Mouse (Mus musculus) hindbrain, embryonic 16.5 days (tissue): Measurements from ENCODE around the gene Nup214. TPM values are rescaled to one million over a fixed set of nuclear protein-coding genes. Genes with fewer than 3 reads are reported as not detected.

Source experiments
- ATAC-seq: fragments of 200-750 bp; cut with Nextera tagmentation; 2 replicates; pipeline ENCODE4 v1.8.0; 2017; ENCODE audit warnings: moderate TSS enrichment, moderate library complexity
- H3K27ac ChIP-seq: fragments of 300-500 bp; sonication (generic); 2 replicates; pipeline ENCODE4 v1.5.1; 2014; ENCODE audit warnings: low read depth, mild to moderate bottlenecking, control low read depth, low read length, moderate library complexity
- H3K27me3 ChIP-seq: fragments of 300-500 bp; sonication (generic); replicated peaks from 2 replicates; pipeline ENCODE4 v1.6.1; 2014; ENCODE audit warnings: low read length; ENCODE audit not compliant: control insufficient read depth, insufficient read depth
- H3K36me3 ChIP-seq: fragments of 300-500 bp; sonication (generic); 2 replicates; pipeline ENCODE4 v1.6.1; 2014; ENCODE audit warnings: mild to moderate bottlenecking, low read length, moderate library complexity, mixed read lengths; ENCODE audit not compliant: control insufficient read depth, insufficient read depth
- H3K4me1 ChIP-seq: fragments of 300-500 bp; sonication (generic); 2 replicates; pipeline ENCODE4 v1.6.1; 2014; ENCODE audit warnings: low read depth, low read length; ENCODE audit not compliant: control insufficient read depth, insufficient read depth
- H3K4me2 ChIP-seq: fragments of 300-500 bp; sonication (generic); 2 replicates; pipeline ENCODE4 v1.6.1; 2014; ENCODE audit warnings: mild to moderate bottlenecking, low read length, control low read depth, moderate library complexity
- H3K4me3 ChIP-seq: fragments of 300-500 bp; sonication (generic); 2 replicates; pipeline ENCODE4 v1.5.1; 2014; ENCODE audit warnings: mild to moderate bottlenecking, low read length, control low read depth, moderate library complexity
- H3K9ac ChIP-seq: fragments of 300-500 bp; sonication (generic); 2 replicates; pipeline ENCODE4 v1.6.1; 2014; ENCODE audit warnings: low read depth, mild to moderate bottlenecking, control low read depth, low read length, moderate library complexity
- H3K9me3 ChIP-seq: fragments of 300-500 bp; sonication (generic); 2 replicates; pipeline ENCODE4 v1.6.1; 2014; ENCODE audit warnings: mild to moderate bottlenecking, low read length, moderate library complexity; ENCODE audit not compliant: control insufficient read depth
- WGBS: fragments of 180-500 bp; shearing (Covaris S2); extraction: QIAGEN DNeasy Blood & Tissue Kit; methylation state at CpG from one replicate; pipeline ENCODE4 v1.1.7; 2014; 5-methylcytosine and 5-hydroxymethylcytosine counted together
- microRNA-seq: library from miRNA; unstranded; fragments of <30 nt; microRNA quantifications from one replicate; pipeline ENCODE4, GENCODE M21; 2017
- polyA plus RNA-seq: library from polyadenylated mRNA; unstranded; fragments of >200 nt; fragmentation: Nextera tagmentation; extraction: Ambion mirVana; gene quantifications from 2 replicates; pipeline ENCODE4 v1.2.1, GENCODE M21; 2015

Nup214 gene
- polyA plus RNA-seq, 1 experiment from 2014 or later = 54.7 TPM

DNA sequence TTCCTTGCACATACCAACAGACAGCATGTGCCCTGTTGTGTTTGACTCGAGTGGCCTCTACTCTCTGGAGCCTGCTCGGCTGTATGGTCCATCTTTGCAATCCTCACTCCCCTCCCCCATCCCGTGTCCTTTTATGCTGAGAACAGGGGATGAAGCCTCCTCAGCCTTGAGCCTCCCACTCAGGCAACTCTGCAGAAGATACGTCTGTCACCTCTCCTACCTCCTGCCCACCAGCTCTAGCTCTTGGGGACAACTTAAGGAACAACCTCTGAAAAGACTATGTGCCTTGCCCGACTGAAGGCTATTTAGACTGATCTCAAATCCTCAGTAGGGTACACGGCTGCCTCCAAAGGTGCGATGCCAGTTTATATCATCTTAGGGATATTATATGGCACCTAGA is 129.3 kb downstream of the Nup214 start:
- no peak overlapping the region for H3K4me3 ChIP-seq
- no peaks in the 10 kb centered on the region for H3K9me3 ChIP-seq
- no peaks in the 10 kb centered on the region for H3K27me3 ChIP-seq
- 81% methylated on average over 7 of the region's 7 CpGs for WGBS
- peaks cover 9% of the 10 kb centered on the region for H3K36me3 ChIP-seq
- H3K27ac ChIP-seq = no peak overlapping the region
- H3K4me1 ChIP-seq = 0 out of 2 replicates have a peak, but pooled peaks cover 2% of the 10 kb centered on the region
- no peak for ATAC-seq
- no peak overlapping the region for H3K9ac ChIP-seq
- H3K4me2 ChIP-seq = no peak overlapping the region

Small RNA genes lying within 50 kb of the gene (microRNA-seq; reads per million reads assigned to microRNA genes)
- gene Mir7674 = 0.62 reads per million

Other genes with a start within 250 kb of the Nup214 start
- 0.09 TPM in 1 of 2 replicates, not detected in the other for gene Qrfp, start 163.9 kb upstream of the Nup214 start, polyA plus RNA-seq
- 7.1 and 8.6 TPM in 2 replicates for gene Fibcd1, start 128.4 kb upstream of the Nup214 start, polyA plus RNA-seq
- gene Lamc3, start 87.1 kb upstream of the Nup214 start, polyA plus RNA-seq = 3.2 and 5.8 TPM in 2 replicates
- gene Aif1l, start 24.3 kb upstream of the Nup214 start, polyA plus RNA-seq = 23.0 and 23.3 TPM in 2 replicates
- 0.50 and 0.69 TPM in 2 replicates for gene Fam78a, start 110.4 kb downstream of the Nup214 start, polyA plus RNA-seq
- gene Plpp7, start 121.1 kb downstream of the Nup214 start, polyA plus RNA-seq = 31.1 and 33.2 TPM in 2 replicates
- 49.7 and 66.2 TPM in 2 replicates for gene Prrc2b, start 176.6 kb downstream of the Nup214 start, polyA plus RNA-seq